8 mouse cellular contexts compared by ENCODE assay signal in the genomic region with DNA sequence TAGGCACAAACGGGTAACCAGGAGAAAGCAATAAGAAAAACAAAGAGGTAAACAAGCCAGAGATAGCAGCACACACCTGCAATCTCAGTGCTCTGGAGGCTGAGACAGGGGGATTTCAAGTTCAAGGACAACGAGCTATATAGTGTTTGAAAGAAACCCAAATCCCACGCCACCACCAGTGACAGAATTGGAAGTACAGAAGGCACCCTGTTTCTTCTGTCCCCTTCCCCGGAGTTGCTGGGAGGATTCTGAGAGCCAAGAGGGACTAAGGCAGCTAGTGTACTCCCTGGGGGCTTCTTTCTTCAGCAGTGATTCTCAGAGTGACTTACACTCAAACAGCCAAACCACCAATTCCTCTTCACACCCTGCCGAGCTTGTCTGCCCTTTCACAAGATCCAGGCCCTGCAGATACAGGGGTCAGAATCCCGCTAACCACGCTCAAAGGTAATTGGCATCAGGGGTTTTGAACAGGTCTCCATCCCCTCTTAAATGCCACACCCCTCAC. TPM values are rescaled to one million over a fixed set of nuclear protein-coding genes. Genes with fewer than 3 reads are reported as not detected.
DNase-seq lines count a peak whose midpoint lies in the region; ATAC-seq and TF ChIP-seq lines count a peak whose summit lies in the region.

No protein-coding gene starts in this region.

- H3K4me2 ChIP-seq in lung, postnatal 0 days (replicated peaks; ENCODE audit: low read depth, low read length) = no peak overlapping the region
- H3K4me2 ChIP-seq in limb, embryonic 13.5 days (replicated peaks) = peak overlapping the region; percentile 53

- H3K36me3 ChIP-seq in lung, postnatal 0 days (ENCODE audit: insufficient read depth, low read length) = no peaks in the 10 kb centered on the region
- no peaks in the 10 kb centered on the region for H3K36me3 ChIP-seq in limb, embryonic 13.5 days
- no peaks in the 10 kb centered on the region for H3K36me3 ChIP-seq in thymus, adult 2 months (ENCODE audit: control insufficient read depth, insufficient read depth, low read length)

- TF ChIP-seq EP300 in lung, postnatal 0 days (IDR thresholded peaks at IDR 0.05) = no peak

- no peak for TF ChIP-seq POLR2A in thymus, adult 2 months (IDR thresholded peaks at IDR 0.05; ENCODE audit: control insufficient read depth, extremely low read depth, insufficient read depth, low read length, poor library complexity)

- 0 out of 2 replicates have a peak overlapping the region, but pooled peaks have one; percentile 43 for H3K27ac ChIP-seq in lung, postnatal 0 days (ENCODE audit: low read length)
- peak overlapping the region; percentile 75 for H3K27ac ChIP-seq in limb, embryonic 13.5 days
- no peak overlapping the region for H3K27ac ChIP-seq in thymus, adult 2 months (ENCODE audit: control insufficient read depth, insufficient read depth, low read length)

- H3K9ac ChIP-seq in lung, postnatal 0 days (replicated peaks; ENCODE audit: low read depth) = no peak overlapping the region; the same call in 1 of the 2 replicates
- no peak overlapping the region for H3K9ac ChIP-seq in limb, embryonic 13.5 days

- DNase-seq in embryo, embryonic 10.5 days (ENCODE audit: low spot score) = peak; percentile 17
- no peak for DNase-seq in embryo, embryonic 10 days (ENCODE audit: low spot score)
- DNase-seq in lung, postnatal 0 days (ENCODE audit: low spot score) = no peak
- no peak for DNase-seq in lung, postnatal 4 days
- no peak for DNase-seq in ovary, adult 18-20 months (ENCODE audit: low spot score)
- DNase-seq in thymus, adult 2 months = no peak
- DNase-seq in right cerebral cortex, postnatal 36 days (ENCODE audit: low spot score in 2 of 2) = no peak

- no peaks in the 10 kb centered on the region for H3K27me3 ChIP-seq in lung, postnatal 0 days (replicated peaks; ENCODE audit: insufficient read depth, low read length)
- H3K27me3 ChIP-seq in limb, embryonic 13.5 days = no peaks in the 10 kb centered on the region
- no peaks in the 10 kb centered on the region for H3K27me3 ChIP-seq in thymus, adult 2 months (ENCODE audit: control insufficient read depth, insufficient read depth, low read length)

- ATAC-seq in lung, postnatal 0 days = no peak
- ATAC-seq in limb, embryonic 13.5 days (ENCODE audit: low FRiP score, low read depth) = no peak

- WGBS in lung, postnatal 0 days = 57% methylated on average over 7 of the region's 7 CpGs
- 39% methylated on average over 7 of the region's 7 CpGs for WGBS in limb, embryonic 13.5 days
- 88% methylated on average over 7 of the region's 7 CpGs for WGBS in thymus, adult 2 months

- no peak for TF ChIP-seq CTCF in lung, postnatal 0 days (IDR thresholded peaks at IDR 0.05)
- no peak for TF ChIP-seq CTCF in thymus, adult 2 months (IDR thresholded peaks at IDR 0.05; ENCODE audit: borderline replicate concordance, control insufficient read depth, extremely low read depth, insufficient read depth, low read length, poor library complexity)

- H3K9me3 ChIP-seq in lung, postnatal 0 days (ENCODE audit: low read length) = no peaks in the 10 kb centered on the region
- H3K9me3 ChIP-seq in limb, embryonic 13.5 days = no peaks in the 10 kb centered on the region

- no peak overlapping the region for H3K4me3 ChIP-seq in lung, postnatal 0 days (ENCODE audit: low read depth, low read length)
- H3K4me3 ChIP-seq in limb, embryonic 13.5 days = peak overlapping the region; percentile 28
- H3K4me3 ChIP-seq in thymus, adult 2 months (ENCODE audit: control insufficient read depth, insufficient read depth, low read length) = no peak overlapping the region

- H3K4me1 ChIP-seq in lung, postnatal 0 days (ENCODE audit: insufficient read depth, low read depth, low read length) = peaks cover 5% of the 10 kb centered on the region; the same call in 1 of the 2 replicates
- peaks cover 37% of the 10 kb centered on the region for H3K4me1 ChIP-seq in limb, embryonic 13.5 days
- H3K4me1 ChIP-seq in thymus, adult 2 months (replicated peaks; ENCODE audit: control insufficient read depth, insufficient read depth, low read length) = peaks cover 5% of the 10 kb centered on the region; the same call in 1 of the 2 replicates

RNA-seq across cellular contexts. Expression of a gene that starts 51.3 kb away (rescaled TPM):
- polyA plus RNA-seq in lung, postnatal 0 days (2015; fragmentation: Nextera tagmentation; extraction: Ambion mirVana) = 43.9 and 46.0 TPM in 2 replicates
- polyA plus RNA-seq in limb, embryonic 13.5 days (2015; fragmentation: Nextera tagmentation; extraction: Ambion mirVana) = 30.0 and 33.9 TPM in 2 replicates
- 21.4 and 27.4 TPM in 2 replicates for polyA plus RNA-seq in thymus, adult 2 months (2012; rRNA removed)
